Mouse (Mus musculus) G1E-ER4 (cell line): ENCODE data around the gene Cox4i2. TPM values are rescaled to one million over a fixed set of nuclear protein-coding genes. Genes with fewer than 3 reads are reported as not detected.

ENCODE experiments used
- GATA1 ChIP-seq: IDR thresholded peaks from one replicate; pipeline ENCODE4 v1.8.0; 2012; ENCODE audit warnings: low read length, inconsistent platforms
- polyA plus RNA-seq: library from polyadenylated mRNA; stranded (reverse); fragments of >175 nt; gene quantifications from 2 replicates; pipeline ENCODE4 v1.2.3, GENCODE M21; 2012

The Cox4i2 gene
- polyA plus RNA-seq, 1 experiment, result not detected

- no peak for TF ChIP-seq GATA1
These were observed 22.0 kb downstream of the Cox4i2 start for GRCm38 (mm10) chr2:152776019-152776418.

DNA sequence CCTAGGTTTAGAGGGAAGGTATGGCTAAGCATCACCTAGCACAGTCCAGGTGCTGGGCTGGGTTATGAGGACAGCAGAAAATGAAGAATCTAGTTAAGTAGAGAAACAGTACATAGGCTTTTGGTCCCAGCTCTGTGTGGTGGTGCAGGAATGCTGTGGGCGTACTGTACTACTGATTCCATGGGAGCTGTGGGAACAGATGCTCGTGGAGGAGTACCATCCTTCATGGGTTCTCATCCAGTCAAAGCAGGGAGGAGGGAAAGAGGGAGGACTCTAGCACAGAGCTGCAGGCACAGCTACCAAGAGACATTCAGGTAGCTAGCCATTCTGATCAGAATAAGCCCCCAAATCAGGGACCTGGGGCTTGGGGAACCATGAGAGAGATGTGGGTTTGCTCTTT, 22.5 kb downstream of the Cox4i2 start:
- no peak for TF ChIP-seq GATA1

DNA sequence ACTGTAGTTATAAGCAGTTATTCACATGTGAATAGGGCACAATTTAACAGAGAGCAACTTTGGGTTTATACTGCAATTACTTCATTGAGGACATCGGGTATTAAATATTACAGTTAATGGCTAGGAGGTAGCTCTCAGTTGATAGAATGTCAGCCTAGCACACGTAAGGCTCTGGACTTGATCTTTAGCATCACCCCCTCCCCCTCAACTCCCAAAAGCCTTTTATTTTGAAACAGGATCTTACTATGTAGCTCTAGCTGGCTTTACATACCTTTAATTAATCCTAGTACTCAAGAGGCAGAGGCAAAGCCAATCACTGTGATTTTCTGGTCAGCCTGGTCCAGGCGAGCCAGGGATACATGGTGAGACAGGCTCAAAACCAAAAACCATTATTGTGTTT, 23.1 kb downstream of the Cox4i2 start:
- no peak for TF ChIP-seq GATA1

GRCm38 (mm10) chr2:152780466-152780865, 26.5 kb downstream of the Cox4i2 start:
- TF ChIP-seq GATA1, result no peak

GRCm38 (mm10) chr2:152781031-152781711, 27.2 kb downstream of the Cox4i2 start:
- TF ChIP-seq GATA1, result no peak

DNA sequence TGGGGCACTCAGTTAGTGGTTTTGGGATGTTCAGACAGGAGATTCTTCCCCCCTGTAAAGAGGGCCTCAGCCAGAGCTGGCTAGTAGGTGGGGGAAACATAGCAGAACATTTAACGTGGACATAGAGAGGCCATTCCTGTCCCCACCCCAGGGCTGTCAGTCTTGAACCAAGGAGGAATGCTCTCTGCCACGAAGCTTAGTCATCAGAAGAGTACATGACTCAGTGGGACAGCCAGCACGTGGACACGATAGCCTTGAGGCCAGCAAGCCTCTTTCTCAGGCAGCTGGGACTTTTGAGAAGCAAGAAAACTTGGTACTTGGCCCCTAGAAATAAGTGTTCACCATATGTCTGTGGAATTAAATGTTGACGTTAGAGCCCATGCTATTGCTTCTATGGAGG, 28.7 kb downstream of the Cox4i2 start:
- TF ChIP-seq GATA1, result no peak

DNA sequence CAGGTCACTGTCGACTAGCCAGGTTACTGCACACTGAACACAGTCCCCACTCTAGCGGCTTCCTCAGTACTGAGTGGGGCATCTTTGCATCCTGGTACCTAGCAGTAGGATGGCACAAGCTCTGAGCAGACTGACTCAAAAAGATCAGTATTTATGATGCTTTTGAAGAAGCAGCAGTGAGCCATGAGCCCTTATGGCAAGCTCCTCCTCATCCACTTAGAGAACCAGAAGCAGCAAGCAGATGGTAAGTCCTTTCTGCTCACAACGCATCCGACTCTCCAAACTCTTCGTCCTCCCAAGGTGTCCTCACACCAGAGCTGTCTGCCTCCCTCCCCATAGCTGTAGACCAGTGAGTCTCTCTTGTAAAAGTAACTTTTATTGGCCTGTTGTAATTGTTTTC, 29.3 kb downstream of the Cox4i2 start:
- no peak for TF ChIP-seq GATA1

DNA sequence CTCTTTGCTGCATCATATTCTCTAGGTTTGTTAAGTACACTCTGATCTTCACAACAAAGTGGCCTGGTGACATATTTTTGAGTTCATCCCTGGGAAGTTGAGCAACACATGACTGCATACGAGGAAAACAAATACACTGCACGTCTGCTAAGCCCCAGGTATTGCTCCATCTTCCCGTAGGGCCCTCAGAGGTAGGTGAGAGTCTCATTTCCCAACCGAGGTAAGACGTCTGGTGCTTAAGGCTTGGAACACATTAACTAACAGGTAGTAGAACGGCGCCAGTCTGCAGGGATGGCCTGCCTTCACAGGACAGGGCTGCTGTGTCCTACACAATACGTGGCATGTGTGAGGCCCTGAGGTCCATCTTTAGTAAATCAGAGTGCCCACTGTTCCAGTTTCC, 30.7 kb downstream of the Cox4i2 start:
- no peak for TF ChIP-seq GATA1

- TF ChIP-seq GATA1, result no peak
These were observed 31.7 kb downstream of the Cox4i2 start for GRCm38 (mm10) chr2:152785446-152786350.

GRCm38 (mm10) chr2:152787136-152787535, 33.2 kb downstream of the Cox4i2 start:
- TF ChIP-seq GATA1, result no peak

DNA sequence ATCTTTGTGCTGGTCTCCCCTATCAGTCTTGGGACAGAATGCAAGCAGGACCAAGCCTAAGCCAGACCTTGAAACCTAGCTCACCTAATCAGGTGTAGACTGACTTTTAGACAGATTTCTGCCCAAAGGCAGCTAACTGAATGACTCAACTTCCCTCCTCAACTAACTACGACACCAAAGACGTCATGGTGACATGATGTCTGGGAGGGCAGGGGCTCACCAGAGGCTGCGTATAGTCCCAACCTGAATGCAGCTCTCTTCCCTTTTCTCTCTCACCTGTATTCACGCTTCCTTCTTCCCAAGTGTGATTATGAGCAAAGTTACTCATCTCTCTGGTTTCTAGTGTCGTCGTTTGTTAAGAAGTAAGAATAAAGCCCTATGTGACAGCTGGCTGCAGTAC, 33.6 kb downstream of the Cox4i2 start:
- no peak for TF ChIP-seq GATA1

GRCm38 (mm10) chr2:152788892-152789421, 35.0 kb downstream of the Cox4i2 start:
- peak; percentile 63 for TF ChIP-seq GATA1

- TF ChIP-seq GATA1, result no peak
These were observed 35.6 kb downstream of the Cox4i2 start for GRCm38 (mm10) chr2:152789591-152789999.

- no peak for TF ChIP-seq GATA1
These were observed 38.5 kb downstream of the Cox4i2 start for GRCm38 (mm10) chr2:152792461-152792860.

DNA sequence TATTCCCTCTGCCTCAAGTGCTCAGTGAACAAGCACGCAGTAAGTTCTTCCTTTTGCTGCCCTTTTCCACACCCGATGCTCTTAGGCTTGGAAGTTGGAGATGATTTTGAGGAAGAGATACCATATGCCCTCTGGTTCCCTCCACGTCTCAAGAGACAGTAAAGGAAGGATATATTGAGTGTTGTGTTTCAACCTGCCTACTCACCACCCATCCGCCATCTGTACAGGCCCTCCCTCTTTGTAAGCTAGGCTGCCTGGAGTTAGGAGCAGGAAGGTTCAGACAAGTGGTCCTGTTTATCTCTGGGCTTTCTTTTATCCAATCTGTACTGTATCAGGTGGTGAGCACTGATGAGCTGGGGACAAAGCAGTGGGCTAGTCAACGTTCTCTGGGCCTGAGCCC, 39.4 kb downstream of the Cox4i2 start:
- TF ChIP-seq GATA1, result no peak

DNA sequence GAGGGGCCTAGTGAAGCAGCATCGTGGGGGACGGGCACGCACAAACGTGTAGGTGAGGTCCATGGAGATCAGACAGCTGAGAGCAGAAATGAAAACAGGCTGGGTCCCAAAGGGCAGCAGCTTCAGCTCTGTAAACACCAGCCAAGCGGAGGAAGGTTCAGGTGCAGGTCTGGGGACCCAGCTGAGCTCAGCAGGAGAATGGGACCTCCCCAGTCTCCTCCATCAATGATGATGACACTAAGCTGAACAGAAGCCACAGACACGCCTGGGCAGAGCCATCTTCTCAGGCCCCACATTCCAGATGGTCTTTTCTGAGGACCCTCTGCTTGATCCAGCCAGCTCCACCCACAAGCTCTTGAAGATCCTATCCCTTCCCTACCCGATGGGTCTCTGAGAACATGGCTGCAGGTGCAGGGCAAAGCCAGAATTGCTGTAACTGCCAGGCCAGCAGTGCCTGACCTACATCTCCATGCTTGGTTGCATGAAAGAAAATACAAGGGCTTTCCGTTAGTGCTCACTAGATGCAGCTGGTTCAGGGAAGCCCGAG, 40.4 kb downstream of the Cox4i2 start:
- no peak for TF ChIP-seq GATA1

DNA sequence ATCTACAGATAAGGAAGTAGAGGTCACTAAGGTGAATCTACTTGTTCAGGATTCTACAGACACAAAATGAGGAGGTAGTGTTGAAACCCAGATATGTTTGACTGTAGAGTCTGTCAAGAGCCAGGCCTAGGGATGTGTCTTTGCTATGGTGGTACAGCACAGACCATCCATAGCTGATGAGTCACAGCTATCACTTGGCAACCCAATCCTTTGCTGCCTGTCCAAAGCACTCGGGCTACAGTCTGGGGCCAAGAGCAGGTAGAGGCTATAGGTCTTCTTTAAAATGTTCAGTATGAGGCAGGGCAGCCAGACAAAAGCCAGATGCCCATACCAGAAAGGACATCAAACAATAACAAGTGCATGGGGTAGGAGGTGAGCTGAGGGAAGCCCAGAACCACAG, 43.6 kb downstream of the Cox4i2 start:
- no peak for TF ChIP-seq GATA1
